8 mouse cellular contexts compared by ENCODE assay signal in genomic region chr6:116635251-116636180, GRCm38 (mm10). TPM values are rescaled to one million over a fixed set of nuclear protein-coding genes. Genes with fewer than 3 reads are reported as not detected.
DNase-seq lines count a peak whose midpoint lies in the region; ATAC-seq and TF ChIP-seq lines count a peak whose summit lies in the region.

No protein-coding gene starts in this region.

- no peak overlapping the region for H3ac ChIP-seq in myocyte (ENCODE audit: control insufficient read depth, insufficient read length)

- DNase-seq in NIH3T3 (ENCODE audit: low read depth) = peak; percentile 43
- DNase-seq in brain, adult 2 months (ENCODE audit: low read depth, low spot score) = peak; percentile 21
- peak; percentile 24 for DNase-seq in limb, embryonic 10.5 days (ENCODE audit: low spot score)
- DNase-seq in thymus, adult 2 months = no peak
- no peak for DNase-seq in neural tube, embryonic 10.5 days (ENCODE audit: extremely low spot score, low spot score)
- no peak for DNase-seq in cerebellum, adult 2 months

- no peak overlapping the region for H3K4me3 ChIP-seq in heart, embryonic 15.5 days
- no peak overlapping the region for H3K4me3 ChIP-seq in limb, embryonic 10.5 days
- no peak overlapping the region for H3K4me3 ChIP-seq in myocyte
- H3K4me3 ChIP-seq in thymus, adult 2 months (ENCODE audit: control insufficient read depth, insufficient read depth, low read length) = no peak overlapping the region
- no peak overlapping the region for H3K4me3 ChIP-seq in cerebellum, adult 2 months (replicated peaks; ENCODE audit: insufficient read depth, low read depth, low read length)

- 0 out of 2 replicates have a peak overlapping the region, but pooled peaks have one; percentile 7 for H3K9ac ChIP-seq in heart, embryonic 15.5 days

- peak; percentile 96 for ATAC-seq in heart, embryonic 15.5 days (replicated peaks; ENCODE audit: insufficient number of reproducible peaks, insufficient read depth, low FRiP score, low read depth)

- TF ChIP-seq CTCF in thymus, adult 2 months (IDR thresholded peaks at IDR 0.05; ENCODE audit: borderline replicate concordance, control insufficient read depth, extremely low read depth, insufficient read depth, low read length, poor library complexity) = no peak
- no peak for TF ChIP-seq CTCF in cerebellum, adult 2 months (IDR thresholded peaks at IDR 0.05; ENCODE audit: borderline replicate concordance, insufficient read depth, low read depth, low read length)

- no peaks in the 10 kb centered on the region for H3K27me3 ChIP-seq in heart, embryonic 15.5 days
- no peaks in the 10 kb centered on the region for H3K27me3 ChIP-seq in limb, embryonic 10.5 days (ENCODE audit: low read depth, poor library complexity, severe bottlenecking)
- H3K27me3 ChIP-seq in myocyte (ENCODE audit: control insufficient read depth, insufficient read depth, insufficient read length) = no peaks in the 10 kb centered on the region
- no peaks in the 10 kb centered on the region for H3K27me3 ChIP-seq in thymus, adult 2 months (ENCODE audit: control insufficient read depth, insufficient read depth, low read length)
- no peaks in the 10 kb centered on the region for H3K27me3 ChIP-seq in cerebellum, adult 2 months (ENCODE audit: control insufficient read depth, insufficient read depth, low read length)

- H3K79me2 ChIP-seq in myocyte (ENCODE audit: control insufficient read depth, insufficient read depth) = no peaks in the 10 kb centered on the region

- no peaks in the 10 kb centered on the region for H3K9me3 ChIP-seq in heart, embryonic 15.5 days (replicated peaks)
- H3K9me3 ChIP-seq in limb, embryonic 10.5 days (replicated peaks) = no peaks in the 10 kb centered on the region

- 20% methylated on average over 10 of the region's 10 CpGs for WGBS in heart, embryonic 15.5 days
- WGBS in limb, embryonic 10.5 days = 73% methylated on average over 10 of the region's 10 CpGs
- 63% methylated on average over 10 of the region's 10 CpGs for WGBS in thymus, adult 2 months
- WGBS in cerebellum, adult 2 months = 67% methylated on average over 10 of the region's 10 CpGs

- H3K4me1 ChIP-seq in heart, embryonic 15.5 days (replicated peaks) = peaks cover 52% of the 10 kb centered on the region
- H3K4me1 ChIP-seq in limb, embryonic 10.5 days = peaks cover 10% of the 10 kb centered on the region
- peaks cover 3% of the 10 kb centered on the region for H3K4me1 ChIP-seq in thymus, adult 2 months (replicated peaks; ENCODE audit: control insufficient read depth, insufficient read depth, low read length)
- no peaks in the 10 kb centered on the region for H3K4me1 ChIP-seq in cerebellum, adult 2 months (ENCODE audit: control insufficient read depth, insufficient read depth, low read length)

- TF ChIP-seq POLR2A in myocyte (IDR thresholded peaks at IDR 0.05; ENCODE audit: insufficient read length, low read depth) = no peak
- TF ChIP-seq POLR2A in thymus, adult 2 months (IDR thresholded peaks at IDR 0.05; ENCODE audit: control insufficient read depth, extremely low read depth, insufficient read depth, low read length, poor library complexity) = no peak
- no peak for TF ChIP-seq POLR2A in cerebellum, adult 2 months (IDR thresholded peaks at IDR 0.05; ENCODE audit: borderline replicate concordance, insufficient read depth, low read length)

- H3K4me2 ChIP-seq in heart, embryonic 15.5 days = no peak overlapping the region
- peak overlapping the region; percentile 39 for H3K4me2 ChIP-seq in myocyte (ENCODE audit: low read depth)

- H3K36me3 ChIP-seq in heart, embryonic 15.5 days = no peaks in the 10 kb centered on the region
- no peaks in the 10 kb centered on the region for H3K36me3 ChIP-seq in limb, embryonic 10.5 days
- no peaks in the 10 kb centered on the region for H3K36me3 ChIP-seq in myocyte (ENCODE audit: control insufficient read depth, insufficient read depth)
- no peaks in the 10 kb centered on the region for H3K36me3 ChIP-seq in thymus, adult 2 months (ENCODE audit: control insufficient read depth, insufficient read depth, low read length)

- peak overlapping the region; percentile 97 for H3K27ac ChIP-seq in heart, embryonic 15.5 days
- 0 out of 2 replicates have a peak overlapping the region, but pooled peaks have one; percentile 46 for H3K27ac ChIP-seq in limb, embryonic 10.5 days
- no peak overlapping the region for H3K27ac ChIP-seq in thymus, adult 2 months (ENCODE audit: control insufficient read depth, insufficient read depth, low read length)
- H3K27ac ChIP-seq in cerebellum, adult 2 months (ENCODE audit: insufficient read depth, low read length) = no peak overlapping the region

TF ChIP-seq in myocyte, 11 proteins besides CTCF, POLR2A, EP300 and RAD21:
- TF ChIP-seq MYOG (IDR thresholded peaks at IDR 0.05; ENCODE audit: control insufficient read depth in 1 of 3, insufficient read depth in 1 of 3, insufficient read length in 2 of 3, low read depth in 2 of 3) = no peak
- TF ChIP-seq REST (IDR thresholded peaks at IDR 0.05; ENCODE audit: insufficient read depth, insufficient read length) = no peak
- no peak for TF ChIP-seq POLR2AphosphoS2 (IDR thresholded peaks at IDR 0.05; ENCODE audit: insufficient read length, low read depth)
- TF ChIP-seq MAX (IDR thresholded peaks at IDR 0.05; ENCODE audit: low read depth) = no peak
- no peak for TF ChIP-seq TCF3 (IDR thresholded peaks at IDR 0.05; ENCODE audit: insufficient read length, low read depth)
- TF ChIP-seq CEBPB (IDR thresholded peaks at IDR 0.05; ENCODE audit: insufficient read depth, poor library complexity, severe bottlenecking) = no peak
- TF ChIP-seq E2F4 (IDR thresholded peaks at IDR 0.05; ENCODE audit: insufficient read depth) = no peak
- no peak for TF ChIP-seq MYOD1 (IDR thresholded peaks at IDR 0.05; ENCODE audit: control insufficient read depth in 1 of 3, insufficient read length in 2 of 3, low read depth in 2 of 3)
- no peak for TF ChIP-seq SRF (IDR thresholded peaks at IDR 0.05; ENCODE audit: control insufficient read depth, insufficient read length, low read depth)
- TF ChIP-seq TCF12 (IDR thresholded peaks at IDR 0.05; ENCODE audit: insufficient read depth, poor library complexity, severe bottlenecking) = no peak
- TF ChIP-seq USF1 (IDR thresholded peaks at IDR 0.05; ENCODE audit: low read depth) = no peak

RNA-seq across cellular contexts. Expression of gene Zfp422, which starts 6.7 kb away (rescaled TPM):
- polyA plus RNA-seq in heart, embryonic 15.5 days (2015; fragmentation: Nextera tagmentation; extraction: Ambion mirVana) = 74.8 and 81.6 TPM in 2 replicates
- 235 and 264 TPM in 2 replicates for polyA plus RNA-seq in limb, embryonic 10.5 days (2016; fragmentation: Nextera tagmentation; extraction: Ambion mirVana)
- polyA plus RNA-seq in myocyte (2012; fragmentation: generic; extraction: Trizol) = 5.2 TPM
- 42.6 and 50.1 TPM in 2 replicates for polyA plus RNA-seq in thymus, adult 2 months (2012; rRNA removed)
- 32.4 and 34.2 TPM in 2 replicates for polyA plus RNA-seq in cerebellum, adult 2 months (2012; rRNA removed)

RNA-seq across cellular contexts. Expression of gene Depp1, which starts 14.9 kb away (rescaled TPM):
- polyA plus RNA-seq in heart, embryonic 15.5 days (2015; fragmentation: Nextera tagmentation; extraction: Ambion mirVana) = 45.9 and 54.2 TPM in 2 replicates
- 34.4 and 34.7 TPM in 2 replicates for polyA plus RNA-seq in limb, embryonic 10.5 days (2016; fragmentation: Nextera tagmentation; extraction: Ambion mirVana)
- polyA plus RNA-seq in myocyte (2012; fragmentation: generic; extraction: Trizol) = 12.0 TPM
- polyA plus RNA-seq in thymus, adult 2 months (2012; rRNA removed) = 5.9 and 6.5 TPM in 2 replicates
- 0.84 and 1.00 TPM in 2 replicates for polyA plus RNA-seq in cerebellum, adult 2 months (2012; rRNA removed)

RNA-seq across cellular contexts. Expression of gene Rassf4, which starts 38.2 kb away (rescaled TPM):
- 6.5 and 7.3 TPM in 2 replicates for polyA plus RNA-seq in heart, embryonic 15.5 days (2015; fragmentation: Nextera tagmentation; extraction: Ambion mirVana)
- 2.7 and 4.2 TPM in 2 replicates for polyA plus RNA-seq in limb, embryonic 10.5 days (2016; fragmentation: Nextera tagmentation; extraction: Ambion mirVana)
- 0.86 TPM for polyA plus RNA-seq in myocyte (2012; fragmentation: generic; extraction: Trizol)
- 10.5 and 14.2 TPM in 2 replicates for polyA plus RNA-seq in thymus, adult 2 months (2012; rRNA removed)
- 10.3 and 12.9 TPM in 2 replicates for polyA plus RNA-seq in cerebellum, adult 2 months (2012; rRNA removed)

RNA-seq across cellular contexts. Expression of gene Olfr215, which starts 51.5 kb away (rescaled TPM):
- polyA plus RNA-seq in heart, embryonic 15.5 days (2015; fragmentation: Nextera tagmentation; extraction: Ambion mirVana) = not detected in 2 replicates
- not detected in 2 replicates for polyA plus RNA-seq in limb, embryonic 10.5 days (2016; fragmentation: Nextera tagmentation; extraction: Ambion mirVana)
- 0.14 TPM for polyA plus RNA-seq in myocyte (2012; fragmentation: generic; extraction: Trizol)
- not detected in 2 replicates for polyA plus RNA-seq in thymus, adult 2 months (2012; rRNA removed)
- not detected in 2 replicates for polyA plus RNA-seq in cerebellum, adult 2 months (2012; rRNA removed)

Comparison
In these comparisons a context has a peak if more than half of its experiments do, and no peak if none do; other contexts are left out.
1. DNase-seq: peak in NIH3T3 (single experiment), brain, adult 2 months (single experiment) and limb, embryonic 10.5 days (single experiment); none in thymus, adult 2 months (single experiment), neural tube, embryonic 10.5 days (single experiment) and cerebellum, adult 2 months (0 of 2).
2. H3K27ac ChIP-seq: peak in heart, embryonic 15.5 days (single experiment) and limb, embryonic 10.5 days (single experiment); none in thymus, adult 2 months (single experiment) and cerebellum, adult 2 months (single experiment).